Mouse (Mus musculus) adrenal gland, adult 18-20 months (tissue): ENCODE measurements around the gene Prdm8. TPM values are rescaled to one million over a fixed set of nuclear protein-coding genes. Genes with fewer than 3 reads are reported as not detected.

Experiments used
- total RNA-seq, 2 experiments: library from RNA; stranded (reverse); gene quantifications; 1 replicate in 1 of 2; 2 replicates in 1 of 2; pipeline ENCODE4 v1.2.3; 2021

The Prdm8 gene
- total RNA-seq, 2 experiments from 2014 or later, result 0.10 to 0.16 TPM

Other genes starting within 250 kb of the Prdm8 start
- gene Antxr2, start 136.2 kb upstream of the Prdm8 start, total RNA-seq, result 10 to 100 TPM; 30.1 to 42.5 TPM
- gene Fgf5, start 87.0 kb downstream of the Prdm8 start, total RNA-seq, result not detected
- gene Cfap299, start 162.1 kb downstream of the Prdm8 start, total RNA-seq, result not detected